Mouse (Mus musculus) kidney, embryonic 16.5 days (tissue): ENCODE data around the gene Chmp6. TPM values are rescaled to one million over a fixed set of nuclear protein-coding genes. Genes with fewer than 3 reads are reported as not detected.

Experiments used
- ATAC-seq: fragments of 200-750 bp; cut with Nextera tagmentation; 2 replicates; pipeline ENCODE4 v1.8.0; 2017; ENCODE audit warnings: moderate TSS enrichment; ENCODE audit not compliant: low FRiP score, low TSS enrichment
- H3K27ac ChIP-seq: fragments of 300-500 bp; sonication (generic); 2 replicates; pipeline ENCODE4 v1.5.1; 2014; ENCODE audit warnings: low read length
- H3K27me3 ChIP-seq: fragments of 300-500 bp; sonication (generic); 2 replicates; pipeline ENCODE4 v1.6.1; 2014; ENCODE audit warnings: low read length, control low read depth, mixed read lengths; ENCODE audit not compliant: insufficient read depth
- H3K36me3 ChIP-seq: fragments of 300-500 bp; sonication (generic); 2 replicates; pipeline ENCODE4 v1.6.1; 2014; ENCODE audit warnings: low read length, control low read depth, mixed read lengths; ENCODE audit not compliant: insufficient read depth
- H3K4me1 ChIP-seq: fragments of 300-500 bp; sonication (generic); 2 replicates; pipeline ENCODE4 v1.6.1; 2014; ENCODE audit warnings: low read length, control low read depth, mixed read lengths; ENCODE audit not compliant: insufficient read depth
- H3K4me2 ChIP-seq: fragments of 300-500 bp; sonication (generic); replicated peaks from 2 replicates; pipeline ENCODE4 v1.6.1; 2014; ENCODE audit warnings: low read depth, low read length
- H3K4me3 ChIP-seq: fragments of 300-500 bp; sonication (generic); 2 replicates; pipeline ENCODE4 v1.5.1; 2014; ENCODE audit warnings: mild to moderate bottlenecking, low read length
- H3K9ac ChIP-seq: fragments of 300-500 bp; sonication (generic); replicated peaks from 2 replicates; pipeline ENCODE4 v1.6.1; 2014; ENCODE audit warnings: low read length
- H3K9me3 ChIP-seq: fragments of 300-500 bp; sonication (generic); 2 replicates; pipeline ENCODE4 v1.6.1; 2016; ENCODE audit warnings: low read length, control low read depth
- WGBS: fragments of 180-500 bp; shearing (Covaris S2); extraction: QIAGEN DNeasy Blood & Tissue Kit; methylation state at CpG from one replicate; pipeline ENCODE4 v1.1.7; 2014; 5-methylcytosine and 5-hydroxymethylcytosine counted together
- polyA plus RNA-seq: library from polyadenylated mRNA; unstranded; fragments of >200 nt; fragmentation: Nextera tagmentation; extraction: Ambion mirVana; gene quantifications from 2 replicates; pipeline ENCODE4 v1.2.1, GENCODE M21; 2015

Chmp6 gene
- polyA plus RNA-seq, 1 experiment from 2014 or later, result 114 TPM

DNA sequence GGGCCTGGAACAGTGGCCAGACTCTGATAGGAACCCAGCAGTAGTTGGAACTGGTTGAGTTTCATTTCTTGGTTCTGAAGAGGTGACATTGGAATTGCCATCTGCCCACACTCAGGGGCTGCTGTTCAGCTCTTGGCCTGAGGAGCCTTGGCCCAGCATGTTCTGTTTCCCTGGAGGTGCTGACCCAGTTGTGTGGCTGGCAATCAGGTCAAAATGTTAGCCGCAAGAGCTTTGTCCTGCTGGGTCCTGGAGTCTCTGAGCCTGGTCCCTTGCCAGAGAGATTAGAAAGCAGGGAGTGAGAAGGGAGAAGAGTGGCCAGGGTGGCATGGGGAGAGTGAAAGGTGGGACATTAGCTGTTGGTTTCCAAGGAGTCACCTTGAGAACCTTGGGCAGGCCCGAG is 35.6 kb downstream of the Chmp6 start:
- ATAC-seq, result no peak
- H3K4me1 ChIP-seq, result peaks cover 49% of the 10 kb centered on the region
- 100% methylated on average over 2 of the region's 2 CpGs for WGBS

DNA sequence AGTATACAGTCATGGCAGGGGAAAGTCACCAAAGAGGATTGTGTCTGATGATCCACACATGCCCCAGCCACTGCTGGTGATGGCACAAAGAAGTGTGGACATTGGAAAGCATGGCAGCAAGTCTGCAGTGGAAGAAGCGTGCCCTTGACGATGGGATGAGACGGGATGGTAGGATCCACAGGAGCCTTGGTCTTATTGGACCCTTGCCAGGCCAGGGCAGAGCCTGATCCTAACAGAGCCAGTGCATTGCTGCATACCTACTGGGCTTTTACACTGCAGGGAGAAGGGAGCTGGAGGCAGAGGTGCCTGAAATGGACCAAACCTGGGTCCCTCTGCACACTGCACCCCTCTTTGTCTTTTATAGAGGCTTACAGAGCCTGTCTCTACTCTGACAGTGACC is 37.3 kb downstream of the Chmp6 start:
- WGBS, result 94% methylated on average over 3 of the region's 3 CpGs
- no peak overlapping the region for H3K27ac ChIP-seq
- H3K9ac ChIP-seq, result no peak overlapping the region
- no peak for ATAC-seq
- no peak overlapping the region for H3K4me2 ChIP-seq
- H3K4me3 ChIP-seq, result no peak overlapping the region
- no peaks in the 10 kb centered on the region for H3K9me3 ChIP-seq
- peaks cover 47% of the 10 kb centered on the region for H3K4me1 ChIP-seq
- H3K36me3 ChIP-seq, result no peaks in the 10 kb centered on the region
- H3K27me3 ChIP-seq, result no peaks in the 10 kb centered on the region

More for the DNA sequence above, 35.6 kb downstream of the Chmp6 start:
- H3K9ac ChIP-seq, result no peak overlapping the region
- H3K27ac ChIP-seq, result no peak overlapping the region
- H3K27me3 ChIP-seq, result no peaks in the 10 kb centered on the region
- no peak overlapping the region for H3K4me2 ChIP-seq
- no peaks in the 10 kb centered on the region for H3K36me3 ChIP-seq
- no peak overlapping the region for H3K4me3 ChIP-seq
- no peaks in the 10 kb centered on the region for H3K9me3 ChIP-seq

DNA sequence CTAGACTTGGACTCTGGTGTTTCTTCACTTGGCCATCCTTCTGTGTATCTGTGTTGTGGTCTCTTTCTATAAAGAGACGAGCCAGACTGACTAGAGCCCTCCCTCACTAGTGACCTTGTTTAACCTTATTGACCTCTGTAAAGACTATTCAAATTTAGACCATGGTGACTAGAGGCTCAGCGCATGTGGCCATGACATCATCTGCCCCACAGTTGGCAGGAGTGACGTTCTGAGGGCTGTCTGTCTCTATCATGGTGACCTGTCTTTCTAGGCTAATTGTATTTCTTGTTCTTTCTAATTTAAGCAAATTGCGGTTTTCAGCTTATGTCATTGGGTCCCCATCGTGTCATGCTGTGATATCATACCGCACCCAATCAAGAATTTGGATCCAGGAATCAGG is 38.1 kb downstream of the Chmp6 start:
- H3K4me2 ChIP-seq, result no peak overlapping the region
- H3K9me3 ChIP-seq, result no peaks in the 10 kb centered on the region
- 94% methylated on average over 6 of the region's 6 CpGs for whole genome bisulfite sequencing
- ATAC-seq, result no peak
- no peak overlapping the region for H3K27ac ChIP-seq
- H3K27me3 ChIP-seq, result no peaks in the 10 kb centered on the region
- H3K9ac ChIP-seq, result no peak overlapping the region
- H3K4me3 ChIP-seq, result no peak overlapping the region
- H3K36me3 ChIP-seq, result no peaks in the 10 kb centered on the region
- peaks cover 51% of the 10 kb centered on the region for H3K4me1 ChIP-seq

DNA sequence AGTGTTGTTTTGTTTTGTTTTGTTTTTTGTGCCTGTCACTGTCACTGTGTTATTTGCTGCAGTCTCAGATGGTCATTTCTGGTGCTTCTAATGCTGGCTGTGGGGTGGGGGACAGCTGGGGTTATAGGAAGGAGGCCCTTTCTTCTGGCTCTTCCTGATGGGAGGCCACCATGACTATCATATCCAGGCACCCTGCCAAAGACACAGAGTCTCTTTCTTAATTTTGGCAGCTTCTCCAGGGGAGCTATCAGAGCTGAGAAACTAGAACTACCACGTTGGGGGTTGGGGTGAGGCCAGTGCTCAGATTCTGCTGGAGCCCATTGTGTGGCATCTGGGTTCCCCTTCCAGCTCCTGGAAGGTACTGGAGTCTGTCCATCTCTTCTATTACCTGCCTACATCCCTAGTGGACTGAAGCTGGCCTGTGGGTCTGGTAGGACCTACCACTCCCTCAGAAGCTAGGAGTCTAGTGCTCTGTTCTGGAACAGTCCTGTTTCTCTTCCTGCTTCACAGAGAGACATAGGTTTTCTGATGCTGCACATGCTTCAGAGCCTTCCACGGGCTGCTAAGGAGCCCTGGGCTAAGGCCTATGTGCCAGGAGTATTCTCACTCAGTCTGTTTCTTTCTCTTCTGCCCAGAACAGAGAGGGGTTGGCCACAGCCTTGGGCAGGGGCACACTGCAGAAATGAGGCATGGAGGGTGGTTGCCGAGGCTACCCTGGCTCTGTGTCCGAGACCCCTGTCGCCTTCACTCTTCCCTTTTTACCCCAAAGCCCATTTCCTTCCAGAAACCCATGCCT is 39.4 kb downstream of the Chmp6 start:
- Histone ChIP-seq H3K9me3 (no peaks in the 10 kb centered on the region), H3K4me1 (peaks cover 49% of the 10 kb centered on the region), H3K36me3 (no peaks in the 10 kb centered on the region), H3K27ac (peak overlapping the region; percentile 65; the same call in 1 of the 2 replicates), H3K27me3 (no peaks in the 10 kb centered on the region), H3K4me2 (no peak overlapping the region), H3K4me3 (no peak overlapping the region), H3K9ac (no peak overlapping the region)
- ATAC-seq, result 0 out of 2 replicates have a peak, but pooled peaks have one; percentile 28
- WGBS, result 75% methylated on average over 5 of the region's 5 CpGs

DNA sequence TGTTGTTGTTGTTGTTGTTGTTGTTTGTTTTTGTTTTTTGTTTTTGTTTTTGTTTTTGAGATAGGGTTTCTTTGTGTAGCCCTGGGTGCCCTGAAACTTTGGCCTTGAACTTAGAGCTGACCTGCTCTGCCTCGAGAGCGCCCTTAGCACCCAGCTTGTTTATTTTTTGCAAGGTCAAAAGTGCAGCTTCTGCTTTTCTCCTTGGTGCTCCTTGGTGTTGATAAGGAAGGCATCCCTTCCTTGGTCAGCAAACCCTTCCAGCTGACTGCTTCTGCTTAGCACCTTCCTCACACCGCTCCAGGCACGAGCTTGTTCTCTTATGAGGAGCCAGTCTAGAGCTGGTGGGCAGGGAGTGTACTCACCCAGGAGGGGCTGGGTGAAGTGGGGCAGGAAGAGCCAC is 41.0 kb downstream of the Chmp6 start:
- WGBS, result 55% methylated on average over 4 of the region's 4 CpGs
- no peak overlapping the region; the same call in 1 of the 2 replicates for H3K27ac ChIP-seq
- ATAC-seq, result no peak

DNA sequence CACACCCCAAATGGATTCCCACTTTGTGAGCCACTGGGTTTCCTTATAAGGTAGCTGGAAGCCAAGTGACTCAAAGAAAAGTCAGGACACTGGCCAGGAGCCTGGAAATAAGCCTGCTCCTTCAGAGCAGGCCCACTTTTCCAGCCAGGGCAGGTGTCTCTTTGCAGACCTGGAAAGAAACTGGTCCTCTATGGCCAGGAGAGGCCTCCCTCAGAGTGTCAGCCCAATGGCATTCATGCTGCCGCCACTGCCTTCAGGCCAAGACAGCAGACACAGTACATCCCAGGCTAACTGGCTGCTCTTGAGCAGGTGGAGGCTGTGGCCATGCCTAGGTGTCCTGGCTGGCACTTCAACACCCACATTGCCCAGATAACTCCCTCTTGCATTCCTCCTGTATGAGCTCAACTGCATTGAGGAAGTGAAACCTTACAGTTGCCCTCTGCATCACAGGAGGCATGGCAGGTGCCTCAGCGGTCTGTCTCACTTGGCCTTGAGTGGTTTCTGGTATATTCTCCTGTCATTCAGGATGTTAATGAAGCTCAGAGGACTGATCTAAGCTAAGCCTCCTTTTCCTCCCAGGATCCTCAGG is 41.6 kb downstream of the Chmp6 start:
- H3K27ac ChIP-seq, result peak overlapping the region; percentile 21; the same call in 1 of the 2 replicates
- no peaks in the 10 kb centered on the region for H3K27me3 ChIP-seq
- peaks cover 50% of the 10 kb centered on the region for H3K4me1 ChIP-seq
- H3K9ac ChIP-seq, result no peak overlapping the region
- H3K36me3 ChIP-seq, result no peaks in the 10 kb centered on the region
- ATAC-seq, result no peak
- 60% methylated on average over 2 of the region's 2 CpGs for WGBS
- H3K9me3 ChIP-seq, result no peaks in the 10 kb centered on the region
- H3K4me3 ChIP-seq, result no peak overlapping the region
- H3K4me2 ChIP-seq, result no peak overlapping the region

More for the DNA sequence above, 41.0 kb downstream of the Chmp6 start:
- H3K4me1 ChIP-seq, result peaks cover 49% of the 10 kb centered on the region
- no peak overlapping the region for H3K4me2 ChIP-seq
- no peak overlapping the region for H3K9ac ChIP-seq
- H3K36me3 ChIP-seq, result no peaks in the 10 kb centered on the region
- no peaks in the 10 kb centered on the region for H3K27me3 ChIP-seq
- H3K9me3 ChIP-seq, result no peaks in the 10 kb centered on the region
- no peak overlapping the region for H3K4me3 ChIP-seq

DNA sequence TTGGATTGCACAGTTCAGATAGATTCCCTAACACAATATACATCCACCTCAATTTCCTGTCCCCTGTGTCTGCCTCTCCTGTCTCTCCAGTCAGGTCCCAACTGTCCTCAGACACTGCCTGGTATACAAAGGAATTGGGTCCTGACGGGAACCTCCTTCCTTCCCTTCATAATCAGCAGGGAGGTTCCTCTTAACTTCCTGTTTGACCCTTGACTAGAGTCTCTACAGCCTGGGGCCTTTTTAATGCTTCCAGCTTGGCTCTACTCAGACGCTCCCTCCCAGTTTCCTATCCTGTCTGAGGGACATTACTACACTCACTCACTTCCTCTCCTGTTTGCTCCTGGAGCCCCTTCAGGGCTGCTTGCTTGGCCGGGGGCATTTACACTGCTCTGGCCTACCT is 42.2 kb downstream of the Chmp6 start:
- whole genome bisulfite sequencing, result 38% methylated on average over 3 of the region's 3 CpGs
- H3K27me3 ChIP-seq, result no peaks in the 10 kb centered on the region
- peak overlapping the region; percentile 41; the same call in 1 of the 2 replicates for H3K27ac ChIP-seq
- ATAC-seq, result no peak
- H3K4me3 ChIP-seq, result no peak overlapping the region
- H3K9ac ChIP-seq, result no peak overlapping the region; the same call in 1 of the 2 replicates
- no peaks in the 10 kb centered on the region for H3K36me3 ChIP-seq
- no peaks in the 10 kb centered on the region for H3K9me3 ChIP-seq
- no peak overlapping the region for H3K4me2 ChIP-seq
- peaks cover 50% of the 10 kb centered on the region for H3K4me1 ChIP-seq

DNA sequence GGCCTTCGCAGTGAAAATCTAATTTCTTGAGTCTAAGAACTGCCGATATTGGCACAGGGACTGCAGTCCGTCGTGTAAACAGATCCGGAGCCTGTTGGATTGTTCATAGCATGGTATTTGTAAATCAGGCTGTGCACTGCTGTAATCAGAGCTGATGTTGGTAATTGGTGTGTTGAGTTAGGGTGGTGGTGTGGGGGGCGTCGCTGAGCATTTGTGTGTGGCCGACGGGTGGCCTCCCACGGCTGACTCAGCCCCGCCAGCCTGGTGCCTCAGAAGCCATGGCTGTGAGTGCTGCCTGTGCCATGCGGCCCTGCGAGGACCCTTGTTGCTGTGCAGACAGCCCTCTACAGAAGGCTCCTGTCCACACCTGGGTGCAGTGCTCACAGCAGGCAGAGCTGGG is 43.3 kb downstream of the Chmp6 start:
- no peak for ATAC-seq
- Histone ChIP-seq H3K27me3 (no peaks in the 10 kb centered on the region), H3K27ac (no peak overlapping the region), H3K9ac (no peak overlapping the region), H3K36me3 (no peaks in the 10 kb centered on the region), H3K4me3 (no peak overlapping the region), H3K4me1 (peaks cover 50% of the 10 kb centered on the region), H3K9me3 (no peaks in the 10 kb centered on the region), H3K4me2 (no peak overlapping the region)
- 58% methylated on average over 13 of the region's 13 CpGs for WGBS

DNA sequence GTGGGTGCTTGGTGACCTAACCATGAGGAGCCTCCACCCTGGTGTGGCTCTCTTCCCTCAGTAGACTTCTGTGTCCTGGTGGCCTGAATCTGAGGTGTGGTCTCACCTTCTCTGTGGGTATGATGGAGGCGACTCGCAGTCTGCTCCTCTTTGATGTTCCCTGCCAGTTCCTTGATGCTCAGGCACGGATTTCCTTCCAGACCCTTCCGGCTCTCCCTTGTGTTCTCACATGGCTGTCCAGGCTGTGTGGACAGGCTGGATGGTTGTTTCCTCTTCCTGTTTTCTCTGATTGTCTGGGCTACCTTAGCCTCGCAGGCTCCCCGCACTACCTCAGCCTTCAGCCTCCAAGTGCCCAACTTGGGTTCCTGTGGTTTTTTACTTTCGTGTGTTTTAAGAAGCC is 45.6 kb downstream of the Chmp6 start:
- H3K9ac ChIP-seq, result no peak overlapping the region
- no peak overlapping the region for H3K4me3 ChIP-seq
- H3K27ac ChIP-seq, result no peak overlapping the region
- no peaks in the 10 kb centered on the region for H3K27me3 ChIP-seq
- WGBS, result 75% methylated on average over 7 of the region's 7 CpGs
- H3K9me3 ChIP-seq, result no peaks in the 10 kb centered on the region
- ATAC-seq, result no peak
- H3K4me1 ChIP-seq, result peaks cover 31% of the 10 kb centered on the region
- no peak overlapping the region for H3K4me2 ChIP-seq
- H3K36me3 ChIP-seq, result no peaks in the 10 kb centered on the region

DNA sequence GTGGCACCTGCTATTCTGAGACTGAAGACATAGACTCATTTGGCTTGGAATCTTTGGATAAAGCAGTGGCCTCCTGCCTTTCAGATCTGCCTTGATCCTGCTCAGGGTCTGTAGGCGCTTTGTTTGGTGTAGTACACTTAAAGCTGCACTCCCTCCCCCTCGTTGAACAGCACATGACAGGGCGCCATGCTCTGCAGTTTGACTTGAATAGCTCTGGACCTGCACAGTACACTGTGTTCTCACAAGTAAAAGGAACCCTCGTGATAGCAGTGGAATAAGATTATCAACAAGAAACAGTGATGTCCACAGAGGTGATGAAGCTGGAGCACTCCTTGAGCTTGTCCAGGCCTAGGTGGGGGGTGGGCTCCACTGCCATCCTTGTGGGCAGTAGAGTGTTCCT is 46.5 kb downstream of the Chmp6 start:
- Histone ChIP-seq H3K4me2 (no peak overlapping the region), H3K27ac (no peak overlapping the region), H3K9ac (no peak overlapping the region), H3K4me3 (no peak overlapping the region), H3K36me3 (no peaks in the 10 kb centered on the region), H3K4me1 (peaks cover 23% of the 10 kb centered on the region), H3K9me3 (no peaks in the 10 kb centered on the region), H3K27me3 (no peaks in the 10 kb centered on the region)
- 76% methylated on average over 4 of the region's 4 CpGs for WGBS
- ATAC-seq, result no peak
